Mouse (Mus musculus): Measurements from ENCODE around the gene Slc12a4. TPM values are rescaled to one million over a fixed set of nuclear protein-coding genes. Genes with fewer than 3 reads are reported as not detected.

Gene Slc12a4
- polyA plus RNA-seq, 1 experiment from 2014 or later: 7.8 TPM

GRCm38 (mm10) chr8:105930602-105931001 lies 35.3 kb downstream of the Slc12a4 start:
- peak; percentile 99 for DNase-seq (ENCODE audit: low spot score, missing footprints)
- peak; percentile 79 for ATAC-seq (ENCODE audit: low FRiP score)
- Histone ChIP-seq H3K4me2 (no peak overlapping the region), H3K36me3 (ENCODE audit: control insufficient read depth, insufficient read depth, low read length) (no peaks in the 10 kb centered on the region), H3K9me3 (ENCODE audit: control insufficient read depth, low read length) (no peaks in the 10 kb centered on the region), H3K4me1 (ENCODE audit: control insufficient read depth, insufficient read depth, low read length) (no peaks in the 10 kb centered on the region), H3K4me3 (ENCODE audit: low read depth, low read length) (no peak overlapping the region), H3K27ac (ENCODE audit: low read depth, low read length) (peak overlapping the region; percentile 45), H3K9ac (ENCODE audit: low read length) (peak overlapping the region; percentile 55), H3K27me3 (ENCODE audit: control insufficient read depth, insufficient read depth, low read length) (no peaks in the 10 kb centered on the region)
- WGBS: 13% methylated on average over 8 of the region's 8 CpGs

DNA sequence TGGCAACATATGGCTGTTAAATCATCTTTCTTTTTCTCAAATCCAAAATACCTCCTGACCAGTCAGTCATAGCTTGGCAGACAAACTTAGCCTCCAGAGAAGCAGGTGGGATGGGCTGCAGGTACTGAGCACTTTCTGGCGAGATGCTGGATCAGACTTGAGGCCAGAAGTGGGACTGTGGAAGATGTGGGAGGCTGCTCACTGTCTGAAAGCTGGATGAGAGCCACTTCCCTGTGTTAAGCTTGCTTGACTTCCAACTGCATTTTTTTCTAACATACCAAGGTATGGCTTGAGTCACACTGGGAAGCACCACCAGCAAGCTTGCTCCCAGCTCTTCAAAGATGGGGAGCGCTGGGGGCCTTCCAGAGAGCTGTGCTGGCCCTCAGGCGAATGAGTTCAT lies 40.8 kb downstream of the Slc12a4 start:
- Histone ChIP-seq H3K27me3 (ENCODE audit: control insufficient read depth, insufficient read depth, low read length) (no peaks in the 10 kb centered on the region), H3K36me3 (ENCODE audit: control insufficient read depth, insufficient read depth, low read length) (no peaks in the 10 kb centered on the region), H3K4me1 (ENCODE audit: control insufficient read depth, insufficient read depth, low read length) (no peaks in the 10 kb centered on the region), H3K4me2 (no peak overlapping the region), H3K9ac (ENCODE audit: low read length) (no peak overlapping the region), H3K27ac (ENCODE audit: low read depth, low read length) (no peak overlapping the region), H3K9me3 (ENCODE audit: control insufficient read depth, low read length) (no peaks in the 10 kb centered on the region), H3K4me3 (ENCODE audit: low read depth, low read length) (no peak overlapping the region)
- 79% methylated on average over 3 of the region's 3 CpGs for WGBS
- DNase-seq (ENCODE audit: low spot score, missing footprints): no peak
- ATAC-seq (ENCODE audit: low FRiP score): no peak

GRCm38 (mm10) chr8:105919390-105919789 lies 46.5 kb downstream of the Slc12a4 start:
- no peak overlapping the region for H3K9ac ChIP-seq (ENCODE audit: low read length)
- H3K4me1 ChIP-seq (ENCODE audit: control insufficient read depth, insufficient read depth, low read length): no peaks in the 10 kb centered on the region
- no peak overlapping the region for H3K27ac ChIP-seq (ENCODE audit: low read depth, low read length)
- H3K4me2 ChIP-seq: no peak overlapping the region
- H3K36me3 ChIP-seq (ENCODE audit: control insufficient read depth, insufficient read depth, low read length): no peaks in the 10 kb centered on the region
- 88% methylated on average over 3 of the region's 3 CpGs for WGBS
- H3K27me3 ChIP-seq (ENCODE audit: control insufficient read depth, insufficient read depth, low read length): no peaks in the 10 kb centered on the region
- DNase-seq (ENCODE audit: low spot score, missing footprints) (peak; percentile 76), ATAC-seq (ENCODE audit: low FRiP score) (no peak)
- no peak overlapping the region for H3K4me3 ChIP-seq (ENCODE audit: low read depth, low read length)
- H3K9me3 ChIP-seq (ENCODE audit: control insufficient read depth, low read length): no peaks in the 10 kb centered on the region

GRCm38 (mm10) chr8:105900941-105901616 lies 64.8 kb downstream of the Slc12a4 start:
- peak overlapping the region; percentile 96 for H3K9ac ChIP-seq (ENCODE audit: low read length)
- H3K9me3 ChIP-seq (ENCODE audit: control insufficient read depth, low read length): no peaks in the 10 kb centered on the region
- no peaks in the 10 kb centered on the region for H3K27me3 ChIP-seq (ENCODE audit: control insufficient read depth, insufficient read depth, low read length)
- peak overlapping the region; percentile 76; the same call in 1 of the 2 replicates for H3K27ac ChIP-seq (ENCODE audit: low read depth, low read length)
- no peak for DNase-seq (ENCODE audit: low spot score, missing footprints)
- peak overlapping the region; percentile 84 for H3K4me2 ChIP-seq
- H3K4me1 ChIP-seq (ENCODE audit: control insufficient read depth, insufficient read depth, low read length): peaks cover 6% of the 10 kb centered on the region
- ATAC-seq (ENCODE audit: low FRiP score): no peak
- 42% methylated on average over 16 of the region's 16 CpGs for WGBS
- H3K36me3 ChIP-seq (ENCODE audit: control insufficient read depth, insufficient read depth, low read length): no peaks in the 10 kb centered on the region
- peak overlapping the region; percentile 90 for H3K4me3 ChIP-seq (ENCODE audit: low read depth, low read length)

DNA sequence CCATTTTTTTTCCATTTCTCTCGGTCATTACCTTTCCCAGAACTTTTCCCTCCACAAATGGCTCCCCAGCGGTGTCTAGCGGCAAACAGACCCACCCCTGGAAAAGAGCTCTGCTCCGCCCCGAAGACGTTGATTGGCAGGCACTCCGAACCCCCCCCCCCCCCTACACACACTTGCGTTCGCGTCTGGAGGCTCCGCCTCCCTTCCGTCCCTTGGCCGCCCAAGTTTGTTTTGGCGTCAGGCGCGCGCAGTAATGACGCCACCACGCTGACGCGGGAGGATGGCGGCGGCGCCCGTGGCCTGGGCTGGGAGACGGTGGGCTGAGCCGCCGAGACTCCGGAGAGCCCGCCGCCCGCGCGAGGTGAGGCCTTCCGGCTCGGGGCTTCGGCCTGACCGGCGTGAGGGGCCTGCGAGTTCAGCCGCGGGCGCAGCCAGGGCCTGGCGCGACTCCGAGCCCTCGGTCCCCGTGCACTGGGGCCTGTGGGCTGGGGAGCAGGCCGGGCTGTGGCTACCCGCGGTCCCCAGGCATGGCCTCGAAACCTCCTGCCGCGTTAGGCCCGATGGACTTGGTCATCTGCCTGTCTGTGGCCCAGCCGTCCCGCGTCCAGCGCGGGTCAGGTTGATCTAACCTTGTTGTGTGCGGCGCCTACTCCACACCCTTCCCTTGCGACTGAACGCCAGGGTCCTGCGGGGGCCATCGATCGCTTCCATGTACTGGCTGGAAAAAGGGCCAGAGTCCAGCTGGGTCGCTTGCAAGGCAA lies 65.5 kb downstream of the Slc12a4 start, which contains the start of gene Pskh1:
Gene Pskh1 (plus strand): TSS at position 262 of the 761 bp plus-strand sequence.
- H3K27me3 ChIP-seq (ENCODE audit: control insufficient read depth, insufficient read depth, low read length): no peaks in the 10 kb centered on the region
- peak within 1 kb of the TSS; percentile 96 for H3K9ac ChIP-seq (ENCODE audit: low read length)
- WGBS: under 1% methylated on average over 53 of the region's 68 CpGs
- no peaks in the 10 kb centered on the region for H3K9me3 ChIP-seq (ENCODE audit: control insufficient read depth, low read length)
- H3K4me2 ChIP-seq: peak within 1 kb of the TSS; percentile 84
- peaks cover 6% of the 10 kb centered on the region for H3K4me1 ChIP-seq (ENCODE audit: control insufficient read depth, insufficient read depth, low read length)
- peak; percentile 96 for ATAC-seq (ENCODE audit: low FRiP score)
- peak; percentile 99 for DNase-seq (ENCODE audit: low spot score, missing footprints)
- no peaks in the 10 kb centered on the region for H3K36me3 ChIP-seq (ENCODE audit: control insufficient read depth, insufficient read depth, low read length)
- H3K27ac ChIP-seq (ENCODE audit: low read depth, low read length): peak within 1 kb of the TSS; percentile 76; the same call in 1 of the 2 replicates
- peak within 1 kb of the TSS; percentile 90 for H3K4me3 ChIP-seq (ENCODE audit: low read depth, low read length)

DNA sequence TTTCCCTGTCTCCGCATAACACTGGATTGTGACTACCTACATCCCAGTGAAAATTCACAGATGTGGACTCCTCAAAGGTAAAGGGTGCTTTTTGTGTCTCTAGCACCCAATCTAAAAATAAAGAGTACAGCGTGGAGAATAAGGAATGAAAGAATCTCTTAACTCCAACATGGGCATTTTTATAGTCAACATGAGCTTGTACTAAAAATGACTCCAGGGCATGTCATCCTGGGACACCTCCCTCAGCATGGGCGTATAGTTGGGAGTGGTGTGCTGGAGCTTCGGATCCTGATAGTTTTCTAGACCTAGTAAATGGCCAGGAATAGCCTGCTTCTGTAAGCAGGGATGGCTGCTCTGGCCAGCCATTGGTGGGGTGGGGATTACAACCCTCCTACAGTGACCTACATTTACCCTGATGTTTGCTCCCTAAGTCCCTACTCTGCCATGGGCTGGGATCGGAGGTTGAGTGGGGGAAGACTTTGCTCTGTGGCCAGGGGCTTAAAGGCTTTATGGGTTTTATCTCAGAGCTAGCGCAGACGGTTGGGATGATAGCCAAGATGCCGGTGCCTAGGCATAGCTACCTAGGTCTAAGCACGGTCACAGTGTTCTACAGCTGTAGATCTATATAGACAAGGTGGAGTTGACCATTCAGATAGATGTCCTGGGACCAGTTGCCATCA lies 68.0 kb downstream of the Slc12a4 start:
- Histone ChIP-seq H3K4me2 (no peak overlapping the region), H3K4me3 (ENCODE audit: low read depth, low read length) (no peak overlapping the region), H3K36me3 (ENCODE audit: control insufficient read depth, insufficient read depth, low read length) (no peaks in the 10 kb centered on the region), H3K27me3 (ENCODE audit: control insufficient read depth, insufficient read depth, low read length) (no peaks in the 10 kb centered on the region), H3K27ac (ENCODE audit: low read depth, low read length) (no peak overlapping the region), H3K9me3 (ENCODE audit: control insufficient read depth, low read length) (no peaks in the 10 kb centered on the region), H3K4me1 (ENCODE audit: control insufficient read depth, insufficient read depth, low read length) (peaks cover 8% of the 10 kb centered on the region), H3K9ac (ENCODE audit: low read length) (no peak overlapping the region)
- ATAC-seq (ENCODE audit: low FRiP score) (no peak), DNase-seq (ENCODE audit: low spot score, missing footprints) (no peak)
- 80% methylated on average over 9 of the region's 9 CpGs for WGBS

Small RNAs within 50 kb of the gene (microRNA-seq; reads per million reads assigned to microRNA genes)
- not detected for gene Mir7074

Other genes starting within 250 kb of the Slc12a4 start
- gene Gfod2, start 207.4 kb downstream of the Slc12a4 start, polyA plus RNA-seq (2014; fragmentation: Nextera tagmentation; extraction: Ambion mirVana): 36.5 and 38.8 TPM in 2 replicates
- 10.9 and 11.2 TPM in 2 replicates for gene Ranbp10, start 138.7 kb downstream of the Slc12a4 start, polyA plus RNA-seq (2014; fragmentation: Nextera tagmentation; extraction: Ambion mirVana)
- gene Tsnaxip1, start 138.4 kb downstream of the Slc12a4 start, polyA plus RNA-seq (2014; fragmentation: Nextera tagmentation; extraction: Ambion mirVana): 0.15 and 0.18 TPM in 2 replicates
- gene Cenpt, start 112.8 kb downstream of the Slc12a4 start, polyA plus RNA-seq (2014; fragmentation: Nextera tagmentation; extraction: Ambion mirVana): 58.1 and 60.4 TPM in 2 replicates
- gene Thap11, start 111.0 kb downstream of the Slc12a4 start, polyA plus RNA-seq (2014; fragmentation: Nextera tagmentation; extraction: Ambion mirVana): 66.5 and 70.5 TPM in 2 replicates
- gene Nutf2, start 105.5 kb downstream of the Slc12a4 start, polyA plus RNA-seq (2014; fragmentation: Nextera tagmentation; extraction: Ambion mirVana): 300 and 367 TPM in 2 replicates
- 35.6 TPM in 2 replicates for gene Edc4, start 85.2 kb downstream of the Slc12a4 start, polyA plus RNA-seq (2014; fragmentation: Nextera tagmentation; extraction: Ambion mirVana)
- gene Nrn1l, start 72.5 kb downstream of the Slc12a4 start, polyA plus RNA-seq (2014; fragmentation: Nextera tagmentation; extraction: Ambion mirVana): 0.29 and 0.40 TPM in 2 replicates
- 11.2 and 13.6 TPM in 2 replicates for gene Pskh1, start 65.7 kb downstream of the Slc12a4 start, polyA plus RNA-seq (2014; fragmentation: Nextera tagmentation; extraction: Ambion mirVana)
- gene Ctrl, start 32.2 kb downstream of the Slc12a4 start, polyA plus RNA-seq (2014; fragmentation: Nextera tagmentation; extraction: Ambion mirVana): 0.61 and 1.9 TPM in 2 replicates
- gene Psmb10, start 27.7 kb downstream of the Slc12a4 start, polyA plus RNA-seq (2014; fragmentation: Nextera tagmentation; extraction: Ambion mirVana): 22.5 and 26.9 TPM in 2 replicates
- 0.23 and 0.28 TPM in 2 replicates for gene Lcat, start 22.7 kb downstream of the Slc12a4 start, polyA plus RNA-seq (2014; fragmentation: Nextera tagmentation; extraction: Ambion mirVana)
- not detected in 2 replicates for gene Dpep3, start 13.3 kb upstream of the Slc12a4 start, polyA plus RNA-seq (2014; fragmentation: Nextera tagmentation; extraction: Ambion mirVana)
- 14.4 and 16.4 TPM in 2 replicates for gene Dus2, start 25.2 kb upstream of the Slc12a4 start, polyA plus RNA-seq (2014; fragmentation: Nextera tagmentation; extraction: Ambion mirVana)
- gene Dpep2nb, start 39.9 kb upstream of the Slc12a4 start, polyA plus RNA-seq (2014; fragmentation: Nextera tagmentation; extraction: Ambion mirVana): 0.28 TPM in 1 of 2 replicates, not detected in the other
- 21.8 and 23.4 TPM in 2 replicates for gene Ddx28, start 45.8 kb upstream of the Slc12a4 start, polyA plus RNA-seq (2014; fragmentation: Nextera tagmentation; extraction: Ambion mirVana)
- gene Nfatc3, start 92.7 kb upstream of the Slc12a4 start, polyA plus RNA-seq (2014; fragmentation: Nextera tagmentation; extraction: Ambion mirVana): 3.9 and 4.0 TPM in 2 replicates
- gene Esrp2, start 170.9 kb upstream of the Slc12a4 start, polyA plus RNA-seq (2014; fragmentation: Nextera tagmentation; extraction: Ambion mirVana): 0.88 and 0.89 TPM in 2 replicates
- gene Pla2g15, start 184.3 kb upstream of the Slc12a4 start, polyA plus RNA-seq (2014; fragmentation: Nextera tagmentation; extraction: Ambion mirVana): 6.4 and 6.9 TPM in 2 replicates
- gene Slc7a6, start 202.8 kb upstream of the Slc12a4 start, polyA plus RNA-seq (2014; fragmentation: Nextera tagmentation; extraction: Ambion mirVana): 88.3 and 89.4 TPM in 2 replicates
- gene Slc7a6os, start 244.8 kb upstream of the Slc12a4 start, polyA plus RNA-seq (2014; fragmentation: Nextera tagmentation; extraction: Ambion mirVana): 41.5 and 42.2 TPM in 2 replicates
- 59.5 and 61.7 TPM in 2 replicates for gene Prmt7, start 244.8 kb upstream of the Slc12a4 start, polyA plus RNA-seq (2014; fragmentation: Nextera tagmentation; extraction: Ambion mirVana)